Mouse (Mus musculus) forebrain, embryonic 14.5 days (tissue): ENCODE measurements around the gene Eif5. TPM values are rescaled to one million over a fixed set of nuclear protein-coding genes. Genes with fewer than 3 reads are reported as not detected.
"Not testable (repeated sequence)": the region's sequence is repeated elsewhere in the genome, so short reads cannot be mapped to it uniquely, and the experiment has no call there.

ENCODE experiments used
- ATAC-seq: fragments of 200-750 bp; cut with Nextera tagmentation; 2 replicates; pipeline ENCODE4 v1.8.0; 2017; ENCODE audit warnings: mild to moderate bottlenecking, moderate library complexity
- DNase-seq: peaks from one replicate; pipeline ENCODE4 v3.0.0-alpha.2; 2015; ENCODE audit warnings: low spot score
- H3K27ac ChIP-seq: fragments of 300-500 bp; sonication (generic); 2 replicates; pipeline ENCODE4 v1.5.1; 2014; ENCODE audit warnings: low read depth, mild to moderate bottlenecking, control low read depth, low read length, moderate library complexity
- H3K27me3 ChIP-seq: fragments of 300-500 bp; sonication (generic); replicated peaks from 2 replicates; pipeline ENCODE4 v1.6.1; 2014; ENCODE audit warnings: low read length, control low read depth, mixed read lengths; ENCODE audit not compliant: control insufficient read depth, insufficient read depth
- H3K36me3 ChIP-seq: fragments of 300-500 bp; sonication (generic); 2 replicates; pipeline ENCODE4 v1.6.1; 2014; ENCODE audit warnings: low read length, control low read depth; ENCODE audit not compliant: control insufficient read depth, insufficient read depth
- H3K4me1 ChIP-seq: fragments of 300-500 bp; sonication (generic); 2 replicates; pipeline ENCODE4 v1.6.1; 2014; ENCODE audit warnings: antibody characterized with exemption, low read length, control low read depth; ENCODE audit not compliant: control insufficient read depth, insufficient read depth
- H3K4me2 ChIP-seq: fragments of 300-500 bp; sonication (generic); 2 replicates; pipeline ENCODE4 v1.6.1; 2014; ENCODE audit warnings: mild to moderate bottlenecking, control low read depth, low read length
- H3K4me3 ChIP-seq: fragments of 300-500 bp; sonication (generic); 2 replicates; pipeline ENCODE4 v1.5.1; 2014; ENCODE audit warnings: low read depth, low read length, control low read depth
- H3K9ac ChIP-seq: fragments of 300-500 bp; sonication (generic); 2 replicates; pipeline ENCODE4 v1.6.1; 2014; ENCODE audit warnings: mild to moderate bottlenecking, low read length, control low read depth, moderate library complexity
- H3K9me3 ChIP-seq: fragments of 300-500 bp; sonication (generic); replicated peaks from 2 replicates; pipeline ENCODE4 v1.6.1; 2016; ENCODE audit warnings: low read length, control low read depth, mixed read lengths; ENCODE audit not compliant: control insufficient read depth
- WGBS: fragments of 180-500 bp; shearing (Covaris S2); extraction: QIAGEN DNeasy Blood & Tissue Kit; methylation state at CpG from one replicate; pipeline ENCODE4 v1.1.7; 2014; 5-methylcytosine and 5-hydroxymethylcytosine counted together
- polyA plus RNA-seq: library from polyadenylated mRNA; unstranded; fragments of >200 nt; fragmentation: Nextera tagmentation; extraction: Ambion mirVana; gene quantifications from 2 replicates; pipeline ENCODE4 v1.2.1, GENCODE M21; 2014

The Eif5 gene
- polyA plus RNA-seq, 1 experiment from 2014 or later, result 452 TPM

DNA sequence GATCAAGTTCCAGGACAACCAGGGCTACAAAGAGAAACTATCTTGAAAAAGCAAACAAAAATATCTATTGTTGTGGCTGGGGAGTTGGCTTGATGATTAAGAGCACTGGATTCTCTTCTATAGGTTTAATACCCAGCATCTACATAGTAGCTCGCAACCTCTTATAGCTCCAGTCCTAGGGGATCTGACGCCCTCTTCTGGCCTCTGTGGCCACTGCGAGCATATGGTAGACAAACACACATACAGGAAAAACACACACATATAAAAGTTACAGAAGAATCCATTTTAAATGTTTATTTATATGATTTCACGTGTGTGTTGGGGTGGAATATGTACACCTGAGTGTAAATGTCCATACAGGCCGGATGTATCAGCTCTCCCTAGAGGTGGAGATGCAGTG is 30.8 kb upstream of the Eif5 start:
- ATAC-seq, result no peak
- 56% methylated on average over 5 of the region's 5 CpGs for WGBS
- H3K4me3 ChIP-seq, result no peak overlapping the region
- peaks cover 3% of the 10 kb centered on the region for H3K4me1 ChIP-seq
- H3K4me2 ChIP-seq, result no peak overlapping the region
- no peak for DNase-seq
- H3K27ac ChIP-seq, result no peak overlapping the region
- H3K9me3 ChIP-seq, result no peaks in the 10 kb centered on the region
- no peaks in the 10 kb centered on the region for H3K27me3 ChIP-seq
- H3K9ac ChIP-seq, result no peak overlapping the region
- no peaks in the 10 kb centered on the region for H3K36me3 ChIP-seq

DNA sequence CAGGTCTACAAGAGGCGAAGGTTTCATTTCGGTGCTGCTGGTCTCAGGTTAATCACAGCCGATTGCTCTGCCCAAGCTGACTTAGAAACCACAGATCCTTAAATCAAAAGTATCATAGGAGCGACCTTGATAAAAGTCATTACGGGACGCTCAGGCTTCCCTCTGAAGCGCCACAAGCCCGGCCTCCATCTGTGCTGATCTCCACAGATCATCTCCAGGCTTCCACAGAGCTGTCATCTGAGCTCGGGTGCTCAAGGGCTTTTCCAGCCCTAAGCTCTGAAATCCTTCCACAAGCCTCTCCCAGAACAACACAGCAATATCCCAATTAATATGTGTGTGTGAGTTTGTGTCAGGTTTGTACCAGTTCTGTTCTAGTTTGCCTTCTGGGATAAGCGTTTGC is 29.9 kb upstream of the Eif5 start:
- ATAC-seq, result no peak
- Histone ChIP-seq H3K4me2 (no peak overlapping the region), H3K27ac (no peak overlapping the region), H3K4me1 (peaks cover 3% of the 10 kb centered on the region), H3K4me3 (no peak overlapping the region), H3K27me3 (no peaks in the 10 kb centered on the region), H3K9ac (no peak overlapping the region), H3K36me3 (no peaks in the 10 kb centered on the region), H3K9me3 (no peaks in the 10 kb centered on the region)
- WGBS, result 90% methylated on average over 10 of the region's 10 CpGs
- no peak for DNase-seq

DNA sequence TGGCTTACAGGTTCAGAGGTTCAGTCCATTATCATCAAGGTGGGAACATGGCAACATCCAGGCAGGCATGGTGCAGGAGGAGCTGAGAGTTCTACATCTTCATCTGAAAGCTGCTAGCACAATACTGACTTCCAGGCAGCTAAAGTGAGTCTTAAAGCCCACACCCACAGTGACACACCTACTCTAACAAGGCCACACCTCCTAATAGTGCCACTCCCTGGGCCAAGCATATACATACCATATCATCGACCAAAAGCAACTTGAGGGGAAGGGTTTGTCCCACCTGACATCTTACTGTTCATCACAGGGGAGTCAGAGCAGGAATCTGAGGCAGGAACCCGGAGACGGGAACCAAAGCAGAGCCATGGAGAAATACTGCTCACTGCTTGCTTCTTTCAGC is 29.4 kb upstream of the Eif5 start:
- ATAC-seq, result not testable (repeated sequence)
- 69% methylated on average over 3 of the region's 3 CpGs for WGBS

DNA sequence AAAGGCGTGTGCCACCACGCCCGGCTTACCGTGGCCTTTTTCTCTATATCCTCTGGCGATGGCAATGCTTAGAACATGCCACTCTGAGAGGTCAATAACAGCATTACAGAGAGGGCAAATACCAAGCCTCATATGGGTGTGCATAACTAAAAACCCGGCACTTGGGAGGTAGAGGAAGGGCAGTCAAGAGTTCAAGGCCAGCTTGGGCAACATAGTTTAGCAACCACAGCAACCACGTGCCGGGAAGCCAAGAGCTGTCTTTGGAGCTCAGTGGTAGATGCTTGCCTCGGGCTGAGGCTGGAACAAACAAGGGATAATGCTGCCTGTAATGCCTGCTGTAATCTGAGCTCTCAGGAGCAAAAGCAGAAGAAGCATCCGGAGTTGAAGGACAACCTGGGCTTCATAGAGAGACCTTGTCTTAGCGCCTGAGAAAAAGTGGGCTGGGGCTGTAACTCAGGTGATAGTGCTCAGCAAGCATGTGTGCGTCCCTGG is 25.2 kb upstream of the Eif5 start:
- no peaks in the 10 kb centered on the region for H3K9me3 ChIP-seq
- no peaks in the 10 kb centered on the region for H3K4me1 ChIP-seq
- H3K4me3 ChIP-seq, result no peak overlapping the region
- no peak overlapping the region for H3K4me2 ChIP-seq
- WGBS, result 90% methylated on average over 12 of the region's 12 CpGs
- H3K27ac ChIP-seq, result no peak overlapping the region
- H3K36me3 ChIP-seq, result no peaks in the 10 kb centered on the region
- H3K27me3 ChIP-seq, result no peaks in the 10 kb centered on the region
- no peak for DNase-seq
- no peak for ATAC-seq
- no peak overlapping the region for H3K9ac ChIP-seq

More for the DNA sequence above, 29.4 kb upstream of the Eif5 start:
- not testable (repeated sequence) for H3K36me3 ChIP-seq, H3K9ac ChIP-seq, DNase-seq, H3K27ac ChIP-seq, H3K4me1 ChIP-seq, H3K4me2 ChIP-seq, H3K9me3 ChIP-seq, H3K27me3 ChIP-seq, H3K4me3 ChIP-seq

DNA sequence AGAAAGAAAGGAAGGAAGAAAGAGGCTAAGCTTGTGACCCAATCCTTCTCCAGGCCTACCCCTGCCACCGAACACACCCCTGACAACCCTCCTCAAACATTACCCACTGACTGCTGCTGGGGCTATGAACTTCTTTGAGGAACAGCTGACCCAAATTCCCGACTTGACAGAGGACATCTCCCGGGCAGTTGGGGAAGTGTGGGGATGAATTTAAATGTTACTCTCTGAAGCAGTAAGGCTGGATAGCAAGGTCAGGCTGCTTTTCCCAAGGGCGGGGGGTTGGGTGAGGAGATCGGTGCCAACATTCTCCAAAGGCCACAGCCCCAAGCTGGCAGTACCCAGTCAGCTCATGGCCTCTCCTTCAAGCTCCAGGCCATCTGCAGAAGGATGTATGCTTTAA is 24.1 kb upstream of the Eif5 start:
- Histone ChIP-seq H3K36me3 (no peaks in the 10 kb centered on the region), H3K4me3 (no peak overlapping the region), H3K4me2 (no peak overlapping the region)

DNA sequence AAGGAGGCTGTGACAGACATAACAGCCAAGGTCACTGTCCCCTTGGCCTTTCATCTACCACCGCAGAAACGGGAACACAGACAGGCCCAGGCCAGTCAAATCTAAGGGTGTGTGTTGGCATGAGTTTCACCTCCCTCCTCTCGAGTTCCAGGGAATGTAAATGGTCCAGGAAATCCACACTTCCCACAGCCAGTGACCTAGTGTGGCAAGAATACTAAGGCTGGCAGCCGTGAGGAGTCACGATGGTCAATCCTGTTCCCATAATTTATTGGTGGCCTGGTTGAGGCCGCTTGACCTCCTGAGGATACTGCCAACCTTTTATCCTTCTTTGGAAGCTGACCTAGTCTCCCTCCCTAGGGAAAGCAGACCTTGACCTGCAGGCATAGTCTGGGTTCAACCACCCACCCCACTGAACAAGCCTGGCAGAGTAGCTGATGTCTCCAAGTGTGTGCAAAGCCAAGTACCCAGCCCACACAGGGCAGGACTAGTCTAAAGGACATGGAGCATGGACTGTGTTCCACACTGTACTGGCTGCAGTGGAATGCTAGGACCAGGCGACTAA is 23.5 kb upstream of the Eif5 start:
- no peak overlapping the region for H3K4me3 ChIP-seq
- no peaks in the 10 kb centered on the region for H3K9me3 ChIP-seq
- H3K36me3 ChIP-seq, result no peaks in the 10 kb centered on the region
- DNase-seq, result no peak
- no peaks in the 10 kb centered on the region for H3K4me1 ChIP-seq
- no peaks in the 10 kb centered on the region for H3K27me3 ChIP-seq
- WGBS, result 78% methylated on average over 7 of the region's 7 CpGs
- H3K4me2 ChIP-seq, result no peak overlapping the region
- no peak overlapping the region for H3K9ac ChIP-seq
- no peak overlapping the region for H3K27ac ChIP-seq
- ATAC-seq, result no peak

More for the DNA sequence above, 24.1 kb upstream of the Eif5 start:
- H3K4me1 ChIP-seq, result no peaks in the 10 kb centered on the region
- H3K27ac ChIP-seq, result no peak overlapping the region
- 72% methylated on average over 5 of the region's 5 CpGs for WGBS
- no peak for ATAC-seq
- DNase-seq, result peak; percentile 15
- H3K9me3 ChIP-seq, result no peaks in the 10 kb centered on the region
- no peaks in the 10 kb centered on the region for H3K27me3 ChIP-seq
- H3K9ac ChIP-seq, result no peak overlapping the region

DNA sequence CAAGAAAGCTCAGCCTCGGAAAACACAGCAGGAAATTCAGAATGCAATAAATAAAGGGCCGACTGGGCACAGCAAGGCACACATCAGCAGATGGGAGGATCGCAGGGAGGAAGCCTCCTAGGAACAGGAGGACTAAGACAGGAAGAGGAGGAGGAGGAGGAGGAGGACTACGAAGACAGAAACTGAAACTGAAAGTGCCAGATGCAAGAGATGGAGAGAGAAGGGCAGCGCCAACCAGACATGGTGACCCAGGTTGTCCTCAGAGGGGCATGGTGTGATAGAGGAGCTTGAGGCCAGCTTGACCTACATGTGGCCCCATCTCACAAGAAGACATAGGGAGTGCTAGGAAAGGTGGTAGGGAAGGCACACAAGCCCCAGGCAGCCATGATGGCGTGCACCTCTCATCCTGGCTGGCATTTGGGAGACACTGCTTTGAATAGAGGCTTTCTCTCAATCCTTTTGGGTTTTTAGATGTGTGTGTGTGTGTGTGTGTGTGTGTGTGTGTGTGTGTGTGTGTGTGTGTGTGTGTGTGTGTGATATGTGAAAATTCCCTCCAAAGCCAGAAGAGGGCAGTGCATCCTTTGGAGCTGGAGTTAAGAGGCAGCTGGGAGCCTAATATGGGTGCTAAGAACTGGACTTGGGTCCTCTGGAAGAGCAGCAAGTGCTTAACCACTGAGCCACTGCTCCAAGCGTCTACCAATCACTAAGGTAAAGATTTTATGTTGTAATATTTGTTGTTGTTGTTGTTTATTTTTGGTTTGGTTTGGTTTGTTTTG is 22.8 kb upstream of the Eif5 start:
- H3K4me1 ChIP-seq, result no peaks in the 10 kb centered on the region
- no peak for ATAC-seq
- H3K9ac ChIP-seq, result no peak overlapping the region
- H3K9me3 ChIP-seq, result no peaks in the 10 kb centered on the region
- no peaks in the 10 kb centered on the region for H3K36me3 ChIP-seq
- DNase-seq, result no peak
- WGBS, result 91% methylated on average over 7 of the region's 7 CpGs
- H3K4me2 ChIP-seq, result no peak overlapping the region
- H3K27me3 ChIP-seq, result no peaks in the 10 kb centered on the region
- H3K4me3 ChIP-seq, result no peak overlapping the region
- H3K27ac ChIP-seq, result no peak overlapping the region

DNA sequence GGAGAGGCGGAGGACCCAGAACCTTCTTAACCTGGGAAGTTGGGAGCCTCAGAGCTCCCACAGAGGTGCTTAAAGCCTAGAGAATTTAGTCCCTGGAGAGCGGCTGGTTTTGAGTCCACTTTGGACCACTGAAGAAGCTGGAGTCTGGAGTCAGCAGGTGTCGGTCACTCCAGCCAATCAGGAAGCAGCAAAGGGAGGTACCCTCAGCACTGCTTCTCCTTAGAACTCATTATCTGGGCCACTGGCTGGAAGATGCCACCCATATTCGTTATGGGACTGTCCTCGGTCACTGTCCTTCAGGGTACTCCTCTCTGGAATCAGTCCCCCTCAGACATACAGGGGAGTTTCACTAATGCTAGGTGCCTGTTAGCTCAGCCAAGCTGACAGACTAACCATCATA is 21.9 kb upstream of the Eif5 start:
- no peak overlapping the region for H3K4me2 ChIP-seq
- DNase-seq (no peak), ATAC-seq (no peak)
- no peak overlapping the region for H3K4me3 ChIP-seq
- 89% methylated on average over 5 of the region's 5 CpGs for whole genome bisulfite sequencing
- no peaks in the 10 kb centered on the region for H3K27me3 ChIP-seq
- no peaks in the 10 kb centered on the region for H3K4me1 ChIP-seq
- no peaks in the 10 kb centered on the region for H3K9me3 ChIP-seq
- H3K27ac ChIP-seq, result no peak overlapping the region
- H3K36me3 ChIP-seq, result no peaks in the 10 kb centered on the region
- no peak overlapping the region for H3K9ac ChIP-seq

DNA sequence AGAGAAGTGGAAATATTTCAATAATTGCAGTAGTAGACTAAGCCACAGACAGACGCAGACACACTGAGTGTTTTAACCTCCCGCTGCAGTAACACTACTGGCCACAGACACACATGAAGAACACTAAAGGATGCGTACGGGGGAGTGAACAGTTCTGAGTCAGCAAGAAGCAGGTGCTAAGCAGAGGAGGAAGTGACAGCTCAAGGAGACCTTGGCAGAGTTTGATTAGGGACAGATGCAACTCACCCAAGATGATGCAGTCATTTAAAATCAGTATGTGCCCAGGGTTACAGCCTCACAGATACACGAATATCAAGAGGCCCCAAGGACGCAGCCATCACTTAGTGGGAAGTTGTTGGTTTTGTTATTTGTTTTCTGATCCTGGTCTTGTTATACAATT is 21.0 kb upstream of the Eif5 start:
- Histone ChIP-seq H3K4me2 (no peak overlapping the region), H3K4me1 (no peaks in the 10 kb centered on the region), H3K9ac (no peak overlapping the region), H3K27me3 (no peaks in the 10 kb centered on the region), H3K36me3 (no peaks in the 10 kb centered on the region), H3K9me3 (no peaks in the 10 kb centered on the region), H3K4me3 (no peak overlapping the region), H3K27ac (no peak overlapping the region)
- DNase-seq (no peak), ATAC-seq (no peak)
- 88% methylated on average over 6 of the region's 6 CpGs for WGBS
